Mouse (Mus musculus): ENCODE measurements around the gene Fitm2. TPM values are rescaled to one million over a fixed set of nuclear protein-coding genes. Genes with fewer than 3 reads are reported as not detected.

Fitm2 gene
- total RNA-seq (2017): 2.2 to 3.4 TPM (median 3.2 TPM) in 3 replicates

- ATAC-seq (replicated peaks; ENCODE audit: insufficient number of reproducible peaks, low FRiP score, low TSS enrichment, poor library complexity, severe bottlenecking): peak; percentile 98
Observed at GRCm38 (mm10) chr2:163472466-163472851, at the start of gene Fitm2. Gene Fitm2, minus strand, starts transcription at chr2:163472629.

- no peak for ATAC-seq (replicated peaks; ENCODE audit: insufficient number of reproducible peaks, low FRiP score, low TSS enrichment, poor library complexity, severe bottlenecking)
Observed at GRCm38 (mm10) chr2:163506300-163507004, 34.0 kb upstream of the Fitm2 start, which contains the start of gene Hnf4a. Gene Hnf4a, plus strand, starts transcription at chr2:163506808.

DNA sequence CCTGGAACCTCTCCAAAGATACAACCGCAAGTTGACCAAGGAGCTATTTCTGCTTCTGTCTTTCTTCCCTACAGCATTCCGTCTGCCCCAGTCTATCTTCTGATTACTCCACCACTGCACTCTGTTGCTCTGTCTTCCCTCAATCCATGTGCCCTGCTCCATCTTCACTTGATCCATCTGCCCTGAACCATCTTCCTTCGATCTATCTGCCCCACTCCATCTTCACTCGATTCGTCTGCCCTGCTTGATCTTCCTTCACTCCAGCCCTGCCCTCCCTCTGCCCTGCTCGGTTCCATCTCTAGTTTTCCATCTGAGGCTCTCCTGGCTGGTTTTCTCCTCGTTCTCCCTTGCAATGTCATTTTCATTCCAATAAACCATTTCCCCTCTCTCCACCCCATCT lies 30.8 kb upstream of the Fitm2 start:
- no peak for ATAC-seq (replicated peaks; ENCODE audit: insufficient number of reproducible peaks, low FRiP score, low TSS enrichment, poor library complexity, severe bottlenecking)

- no peak for ATAC-seq (replicated peaks; ENCODE audit: insufficient number of reproducible peaks, low FRiP score, low TSS enrichment, poor library complexity, severe bottlenecking)
Observed at GRCm38 (mm10) chr2:163502219-163502618, 29.8 kb upstream of the Fitm2 start.

DNA sequence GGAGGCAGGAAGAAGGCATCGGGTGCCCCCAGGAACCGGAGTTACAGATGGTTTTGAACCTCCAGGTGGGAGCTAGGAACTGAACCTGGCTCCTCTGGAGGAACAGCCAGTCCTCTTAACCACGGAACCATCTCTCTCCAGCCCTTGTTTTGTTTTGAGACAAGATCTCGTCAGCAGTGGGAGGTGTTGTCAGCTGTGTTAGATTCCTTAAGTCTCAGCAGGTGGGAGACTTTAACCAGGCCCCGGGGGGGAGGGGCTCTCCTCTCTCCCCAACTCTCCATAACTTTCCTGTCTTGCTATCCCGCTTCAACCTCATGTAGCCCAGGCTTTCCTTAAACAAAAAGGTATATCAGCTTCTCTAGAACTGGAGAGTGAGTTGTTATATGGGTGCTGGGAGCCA lies 22.0 kb upstream of the Fitm2 start:
- no peak for ATAC-seq (replicated peaks; ENCODE audit: insufficient number of reproducible peaks, low FRiP score, low TSS enrichment, poor library complexity, severe bottlenecking)

DNA sequence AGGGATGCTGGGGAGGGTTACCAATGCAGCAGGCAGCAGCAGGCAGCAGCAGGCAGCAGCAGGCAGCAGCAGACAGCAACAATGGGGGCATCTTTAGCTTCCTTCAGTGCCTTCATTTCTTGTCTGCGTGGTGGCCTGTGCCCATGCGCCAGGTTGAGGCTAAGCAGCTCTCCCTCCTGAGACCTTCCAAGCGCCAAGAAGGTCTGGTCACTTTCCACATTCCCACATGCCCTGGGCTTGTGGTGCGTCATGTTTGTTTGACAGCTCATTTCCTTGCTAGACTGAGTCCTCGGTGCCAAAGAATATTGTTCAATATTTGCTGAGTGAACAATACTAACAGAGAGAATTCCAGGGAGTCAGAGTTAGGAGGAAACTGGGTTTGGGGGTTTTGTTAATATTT lies 21.5 kb upstream of the Fitm2 start:
- ATAC-seq (replicated peaks; ENCODE audit: insufficient number of reproducible peaks, low FRiP score, low TSS enrichment, poor library complexity, severe bottlenecking): no peak

GRCm38 (mm10) chr2:163493031-163493430 lies 20.6 kb upstream of the Fitm2 start:
- no peak for ATAC-seq (replicated peaks; ENCODE audit: insufficient number of reproducible peaks, low FRiP score, low TSS enrichment, poor library complexity, severe bottlenecking)

DNA sequence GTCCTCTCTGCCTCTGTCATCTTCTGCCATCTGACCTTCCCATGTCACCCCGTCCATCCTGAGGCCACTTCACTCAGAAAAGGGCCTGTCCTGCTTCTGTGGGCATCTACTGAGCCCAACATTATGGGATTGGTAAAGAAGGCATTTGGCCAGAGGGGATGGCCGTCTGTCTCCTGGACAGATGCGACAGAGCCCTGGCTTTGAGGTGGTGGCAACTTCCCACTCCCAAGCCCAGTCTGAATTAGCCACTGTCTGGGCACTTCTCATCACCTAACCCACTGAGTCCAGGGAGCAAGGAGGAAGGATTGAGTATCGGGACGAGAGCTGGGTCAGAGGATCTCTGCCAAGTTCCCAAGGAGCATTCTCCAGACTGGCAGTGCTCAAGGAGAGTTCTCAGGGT lies 19.6 kb upstream of the Fitm2 start, which contains the start of gene R3hdml:
Gene R3hdml (plus strand): TSS at position 301 of the 400 bp plus-strand sequence.
- ATAC-seq (replicated peaks; ENCODE audit: insufficient number of reproducible peaks, low FRiP score, low TSS enrichment, poor library complexity, severe bottlenecking): no peak

GRCm38 (mm10) chr2:163491351-163491750 lies 18.9 kb upstream of the Fitm2 start:
- no peak for ATAC-seq (replicated peaks; ENCODE audit: insufficient number of reproducible peaks, low FRiP score, low TSS enrichment, poor library complexity, severe bottlenecking)

GRCm38 (mm10) chr2:163490656-163491055 lies 18.2 kb upstream of the Fitm2 start:
- ATAC-seq (replicated peaks; ENCODE audit: insufficient number of reproducible peaks, low FRiP score, low TSS enrichment, poor library complexity, severe bottlenecking): no peak

DNA sequence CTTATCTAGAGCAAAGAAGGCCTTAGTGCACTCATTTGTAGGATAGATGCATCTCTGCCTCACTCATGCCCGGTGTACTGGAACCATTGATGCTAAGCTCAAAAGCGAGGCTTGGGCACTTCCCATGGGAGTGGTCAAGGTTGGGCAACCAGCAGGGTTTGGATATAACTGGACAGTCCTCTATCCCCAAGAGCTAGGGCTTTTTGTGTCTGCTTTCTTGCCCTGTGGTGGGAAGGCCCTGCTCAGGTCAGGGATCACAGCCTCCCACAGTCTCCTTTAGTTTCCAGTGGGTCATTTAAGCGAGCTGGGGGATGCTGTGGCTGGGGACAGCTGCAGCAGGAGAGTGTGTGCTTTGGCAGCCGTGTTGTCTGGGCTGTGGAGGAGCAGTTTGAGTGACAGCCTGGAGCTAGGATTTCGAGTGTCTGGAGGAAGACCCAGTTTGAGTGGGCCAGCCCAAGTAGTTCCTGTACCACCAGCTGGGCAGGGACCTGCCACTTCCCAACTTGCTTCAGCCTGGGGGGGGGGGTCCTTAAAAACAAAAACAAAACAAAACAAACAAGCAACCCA lies 17.4 kb upstream of the Fitm2 start:
- no peak for ATAC-seq (replicated peaks; ENCODE audit: insufficient number of reproducible peaks, low FRiP score, low TSS enrichment, poor library complexity, severe bottlenecking)

GRCm38 (mm10) chr2:163487360-163487759 lies 14.9 kb upstream of the Fitm2 start:
- ATAC-seq (replicated peaks; ENCODE audit: insufficient number of reproducible peaks, low FRiP score, low TSS enrichment, poor library complexity, severe bottlenecking): no peak

- ATAC-seq (replicated peaks; ENCODE audit: insufficient number of reproducible peaks, low FRiP score, low TSS enrichment, poor library complexity, severe bottlenecking): no peak
Observed at GRCm38 (mm10) chr2:163481539-163482029, 9.2 kb upstream of the Fitm2 start.

DNA sequence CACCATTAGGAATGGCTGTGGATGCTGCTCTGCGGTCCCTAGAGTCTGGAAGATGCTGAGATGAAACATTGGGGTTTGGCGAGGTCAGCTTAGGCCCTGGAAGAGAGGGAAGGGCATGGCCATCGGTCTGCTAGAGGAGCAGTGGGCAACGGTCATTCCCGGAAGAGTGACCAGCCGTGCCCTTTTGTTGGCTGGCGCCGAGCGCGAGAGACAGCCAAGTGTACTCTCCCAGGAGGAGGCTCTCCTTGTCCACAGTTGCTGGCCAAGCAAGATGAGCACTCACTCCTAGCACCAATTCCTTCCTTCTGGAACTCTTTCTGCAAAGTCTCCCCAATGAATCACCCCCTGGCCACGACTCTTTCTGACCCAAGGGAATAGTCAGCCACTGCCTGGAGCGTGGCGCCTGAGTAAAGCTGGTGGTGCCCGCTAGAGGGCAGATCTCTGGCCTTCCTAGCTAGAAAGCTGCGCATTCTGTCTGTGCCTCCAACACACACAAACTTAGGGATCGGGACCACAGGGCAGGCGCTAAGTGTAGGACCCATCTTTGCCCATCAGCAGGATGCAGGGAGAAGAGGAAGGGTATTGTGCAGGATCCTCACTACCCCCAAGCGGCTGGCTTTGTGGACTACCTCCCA lies 7.9 kb upstream of the Fitm2 start:
- no peak for ATAC-seq (replicated peaks; ENCODE audit: insufficient number of reproducible peaks, low FRiP score, low TSS enrichment, poor library complexity, severe bottlenecking)

DNA sequence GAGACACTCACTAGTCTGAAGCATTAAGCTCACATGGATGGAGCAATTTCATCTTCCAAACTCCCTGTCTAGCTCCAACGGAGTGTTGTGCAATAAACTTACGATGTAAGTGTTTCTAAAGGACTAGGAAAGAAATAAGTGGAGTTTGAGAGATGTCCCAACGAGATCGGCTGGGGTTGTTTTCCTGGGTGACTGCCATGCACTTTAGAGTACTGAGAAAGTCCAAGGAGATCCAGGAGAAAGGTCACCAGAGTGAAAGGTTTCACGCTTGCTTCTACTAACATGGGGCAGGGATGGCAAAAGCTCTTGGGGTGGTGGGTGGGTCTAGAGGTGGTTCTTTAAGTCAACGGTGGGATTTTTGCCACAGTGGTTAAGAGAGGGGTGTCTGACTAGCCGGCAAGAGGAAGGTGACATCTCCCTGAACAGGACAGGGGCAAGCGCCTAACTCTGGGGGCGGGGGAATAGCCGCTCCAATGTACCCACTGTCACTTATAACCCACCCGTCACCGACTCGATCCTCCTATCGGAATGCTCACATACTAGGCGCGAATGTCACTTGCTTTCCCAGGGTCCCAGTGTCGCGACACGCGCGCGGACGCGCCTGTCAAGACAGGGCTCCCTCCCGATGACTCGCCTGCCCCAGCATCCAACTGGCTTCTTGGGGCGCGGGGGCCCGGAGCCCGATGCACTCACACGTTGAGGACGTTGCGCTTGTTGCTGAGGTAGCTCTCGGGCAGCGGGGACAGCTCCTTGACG lies 541 bp downstream of the Fitm2 start:
- peak; percentile 16 for ATAC-seq (replicated peaks; ENCODE audit: insufficient number of reproducible peaks, low FRiP score, low TSS enrichment, poor library complexity, severe bottlenecking)

DNA sequence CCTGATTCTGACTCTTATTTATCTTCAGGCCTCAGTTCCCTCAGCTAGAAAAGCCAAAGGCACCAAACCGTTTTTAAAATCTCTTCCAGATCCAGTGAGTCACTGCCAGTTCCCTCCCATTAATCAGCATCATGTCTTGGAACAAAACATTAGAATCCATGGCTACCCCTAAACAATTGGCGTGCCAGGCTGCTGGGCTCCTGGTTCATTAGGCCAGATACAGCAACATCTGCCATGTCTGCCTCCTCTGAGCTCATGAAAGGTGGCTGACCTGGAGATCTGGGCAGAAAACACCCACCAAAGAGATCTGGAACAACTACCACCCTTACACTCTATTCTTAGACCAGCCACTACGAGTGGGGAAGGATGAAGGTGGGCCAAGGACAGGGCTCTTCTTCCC lies 1.3 kb downstream of the Fitm2 start:
- no peak for ATAC-seq (replicated peaks; ENCODE audit: insufficient number of reproducible peaks, low FRiP score, low TSS enrichment, poor library complexity, severe bottlenecking)

DNA sequence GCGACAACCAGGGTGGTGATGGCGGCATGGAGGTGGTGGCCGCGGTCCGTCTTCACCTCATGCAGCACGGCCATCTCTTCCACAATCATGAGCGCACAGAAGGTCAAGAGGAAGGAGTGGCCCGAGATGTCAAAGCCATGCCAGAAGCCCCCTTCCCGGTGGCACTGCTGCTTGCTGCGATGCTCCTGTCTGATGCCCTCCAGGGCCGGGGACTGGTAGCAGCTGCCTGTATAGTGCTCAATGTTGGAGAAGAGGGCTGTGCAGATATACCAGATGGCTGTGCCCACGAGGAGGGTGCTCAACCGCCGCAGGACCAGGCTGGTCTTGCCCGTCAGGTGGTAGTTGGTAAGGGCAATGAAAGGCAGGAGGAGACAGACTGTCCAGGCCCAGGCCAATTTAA lies 2.7 kb downstream of the Fitm2 start:
- ATAC-seq (replicated peaks; ENCODE audit: insufficient number of reproducible peaks, low FRiP score, low TSS enrichment, poor library complexity, severe bottlenecking): no peak

DNA sequence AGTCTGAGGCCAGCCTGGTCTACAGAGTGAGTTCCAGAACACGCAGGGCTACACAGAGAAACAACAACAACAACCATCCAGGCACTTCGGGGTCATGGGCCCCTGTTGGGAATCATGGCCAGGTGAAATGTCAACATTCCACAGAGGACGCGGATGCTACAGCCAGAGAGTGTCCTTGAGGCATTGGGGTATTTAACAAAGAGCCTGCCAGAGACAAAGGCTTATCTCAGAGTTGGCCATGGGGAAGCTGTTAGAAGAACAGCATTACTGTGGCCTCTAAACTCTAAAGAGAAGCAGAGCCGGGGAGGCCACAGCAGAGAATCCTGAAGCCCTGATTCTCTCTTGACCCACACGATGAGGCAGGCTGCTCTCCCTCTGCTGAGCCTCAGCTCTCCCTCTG lies 3.6 kb downstream of the Fitm2 start:
- no peak for ATAC-seq (replicated peaks; ENCODE audit: insufficient number of reproducible peaks, low FRiP score, low TSS enrichment, poor library complexity, severe bottlenecking)

GRCm38 (mm10) chr2:163467585-163467984 lies 4.8 kb downstream of the Fitm2 start:
- no peak for ATAC-seq (replicated peaks; ENCODE audit: insufficient number of reproducible peaks, low FRiP score, low TSS enrichment, poor library complexity, severe bottlenecking)

Data from monocyte, adult 5-6 weeks (primary cell).